Mouse (Mus musculus) embryonic fibroblast, embryonic 13.5 days (primary cell): ENCODE results near the gene 2510039O18Rik. TPM values are rescaled to one million over a fixed set of nuclear protein-coding genes. Genes with fewer than 3 reads are reported as not detected.

Source experiments
- H3K27ac ChIP-seq: 2 replicates; pipeline ENCODE4 v1.5.1; 2012; ENCODE audit warnings: low read length, control low read depth, inconsistent platforms; ENCODE audit not compliant: insufficient read depth
- H3K4me1 ChIP-seq: 2 replicates; pipeline ENCODE4 v1.6.1; 2011; ENCODE audit warnings: low read length; ENCODE audit not compliant: control insufficient read depth, insufficient read depth
- H3K4me3 ChIP-seq: 2 replicates; pipeline ENCODE4 v1.5.1; 2011; ENCODE audit warnings: mild to moderate bottlenecking, control low read depth, low read length; ENCODE audit not compliant: insufficient read depth
- CTCF ChIP-seq: IDR thresholded peaks from 2 replicates; pipeline ENCODE4 v1.5.1; 2011; ENCODE audit warnings: mild to moderate bottlenecking, control low read depth, low read length, moderate library complexity, borderline replicate concordance; ENCODE audit not compliant: insufficient read depth
- POLR2A ChIP-seq: IDR thresholded peaks from 2 replicates; pipeline ENCODE4 v1.6.1; 2011; ENCODE audit warnings: low read depth, mild to moderate bottlenecking, control low read depth, low read length, moderate library complexity
- polyA plus RNA-seq: library from polyadenylated mRNA; stranded (reverse); fragments of >200 nt; gene quantifications from 2 replicates; pipeline ENCODE4 v1.2.4, GENCODE M21; 2011; ENCODE audit warnings: low read depth; ENCODE audit not compliant: missing spikeins, insufficient read length

Gene 2510039O18Rik
- polyA plus RNA-seq, 1 experiment: 33.0 TPM

DNA sequence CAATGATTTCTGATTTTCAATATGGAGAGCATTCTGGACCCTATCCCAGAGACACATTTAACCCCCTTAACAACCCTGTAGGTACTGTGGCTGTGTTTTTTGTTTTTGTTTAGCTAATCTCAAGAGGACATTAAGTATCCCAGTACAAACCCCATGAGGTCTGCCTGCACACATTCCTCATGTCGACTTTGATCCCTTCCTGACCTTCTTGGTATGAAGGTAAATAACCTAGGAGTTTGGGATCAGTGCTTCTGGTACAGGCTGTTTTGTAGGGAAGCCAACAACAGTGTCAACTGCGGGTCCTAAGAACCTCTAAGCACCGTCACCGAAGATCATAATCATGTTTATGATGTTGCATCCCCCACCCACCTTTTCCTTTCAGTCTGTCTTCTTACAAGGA is 37.0 kb downstream of the 2510039O18Rik start:
- Histone ChIP-seq H3K4me1 (no peaks in the 10 kb centered on the region), H3K4me3 (no peak overlapping the region), H3K27ac (no peak overlapping the region)
- TF ChIP-seq POLR2A (no peak), CTCF (no peak)

DNA sequence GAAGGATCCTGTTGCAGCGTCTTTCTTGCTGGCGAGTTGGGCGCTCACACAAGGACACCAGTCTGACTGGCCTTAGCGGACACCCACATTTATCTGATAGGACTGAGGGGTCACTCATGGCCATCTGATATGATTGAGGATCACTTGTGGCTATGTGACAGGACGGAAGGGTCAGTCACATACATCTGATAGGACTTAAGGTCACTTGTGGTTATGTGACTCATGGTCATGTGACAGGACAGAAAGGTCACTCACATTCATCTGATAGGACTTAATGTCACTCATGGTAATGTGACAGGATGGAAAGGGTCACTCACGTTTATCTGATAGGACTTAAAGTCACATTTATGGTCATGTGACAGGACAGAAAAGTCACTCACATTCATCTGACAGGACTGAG is 37.7 kb downstream of the 2510039O18Rik start:
- no peak for TF ChIP-seq POLR2A
- no peak for TF ChIP-seq CTCF
- no peak overlapping the region for H3K4me3 ChIP-seq
- H3K27ac ChIP-seq: no peak overlapping the region
- H3K4me1 ChIP-seq: no peaks in the 10 kb centered on the region

DNA sequence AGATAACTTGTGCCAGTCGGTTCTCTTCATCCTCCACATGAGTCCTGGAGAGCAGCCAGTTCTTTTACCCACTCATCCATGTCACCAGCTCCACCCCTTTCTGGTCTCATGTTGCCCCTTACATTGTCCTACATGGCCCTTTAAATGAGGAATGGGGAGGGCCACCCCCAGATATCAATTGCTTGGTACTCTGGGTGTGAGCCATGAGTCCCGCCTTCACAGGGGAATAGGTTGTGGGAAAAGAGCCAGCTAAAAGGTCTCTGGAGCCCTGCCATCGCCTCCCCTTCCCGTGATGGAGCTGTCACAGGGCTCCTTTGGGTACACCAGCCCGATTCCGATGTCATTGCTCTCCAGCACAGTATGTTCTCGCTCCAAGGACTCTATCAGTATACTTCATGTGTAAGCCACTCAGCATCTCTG is 38.8 kb downstream of the 2510039O18Rik start:
- no peak for TF ChIP-seq POLR2A
- no peak for TF ChIP-seq CTCF
- Histone ChIP-seq H3K27ac (no peak overlapping the region), H3K4me1 (no peaks in the 10 kb centered on the region), H3K4me3 (no peak overlapping the region)

DNA sequence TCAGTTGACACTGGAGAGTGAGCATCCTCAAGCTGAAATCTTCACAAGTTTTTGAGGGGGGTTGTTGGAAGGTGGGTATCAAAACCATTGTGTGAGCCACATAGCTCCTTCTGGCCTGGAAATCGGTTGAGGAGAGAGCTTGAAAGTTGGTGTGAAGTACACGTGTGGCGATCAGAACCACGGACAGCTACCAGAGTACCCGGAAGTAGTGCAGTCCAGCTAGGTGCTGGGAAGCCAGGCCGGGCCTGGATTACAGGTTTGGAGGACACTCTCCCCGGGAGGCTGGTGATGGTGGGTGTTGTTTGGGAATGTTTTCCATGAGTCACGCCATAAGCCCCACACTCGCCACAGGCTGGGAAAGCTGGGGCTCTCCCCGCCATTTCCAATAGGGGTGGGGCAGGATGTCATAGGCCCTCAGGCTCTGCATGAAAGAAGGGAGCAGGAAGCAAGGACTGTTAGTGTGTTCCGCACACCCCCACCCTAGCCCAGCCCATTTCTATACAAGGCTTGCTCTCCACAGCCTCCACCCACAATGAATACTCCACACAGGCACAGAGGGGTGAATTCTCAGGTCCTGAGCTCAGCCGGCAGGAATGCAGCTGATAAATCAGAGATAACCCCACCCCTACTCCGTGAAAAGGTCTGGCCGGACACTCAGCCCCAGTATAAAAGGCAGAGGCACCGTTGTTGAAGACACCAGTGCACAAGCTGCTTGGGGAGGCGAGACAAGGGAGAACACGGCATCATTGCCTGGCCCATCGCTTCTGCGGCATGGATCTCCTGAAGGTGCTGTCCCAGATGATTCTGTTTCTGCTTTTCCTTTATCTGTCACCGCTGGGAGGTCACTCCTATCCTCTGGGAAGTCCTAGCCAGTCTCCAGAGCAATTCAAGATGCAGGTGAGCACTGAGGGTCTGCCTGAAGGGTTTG is 44.8 kb downstream of the 2510039O18Rik start, which contains the start of gene Nppb:
Gene Nppb (plus strand): TSS at position 584 of the 928 bp plus-strand sequence.
- Histone ChIP-seq H3K27ac (no peak within 1 kb of the TSS), H3K4me1 (no peaks in the 10 kb centered on the region), H3K4me3 (0 out of 2 replicates have a peak within 1 kb of the TSS, but pooled peaks have one; percentile 13)
- no peak for TF ChIP-seq CTCF
- TF ChIP-seq POLR2A: no peak; the same call in 1 of the 2 replicates

DNA sequence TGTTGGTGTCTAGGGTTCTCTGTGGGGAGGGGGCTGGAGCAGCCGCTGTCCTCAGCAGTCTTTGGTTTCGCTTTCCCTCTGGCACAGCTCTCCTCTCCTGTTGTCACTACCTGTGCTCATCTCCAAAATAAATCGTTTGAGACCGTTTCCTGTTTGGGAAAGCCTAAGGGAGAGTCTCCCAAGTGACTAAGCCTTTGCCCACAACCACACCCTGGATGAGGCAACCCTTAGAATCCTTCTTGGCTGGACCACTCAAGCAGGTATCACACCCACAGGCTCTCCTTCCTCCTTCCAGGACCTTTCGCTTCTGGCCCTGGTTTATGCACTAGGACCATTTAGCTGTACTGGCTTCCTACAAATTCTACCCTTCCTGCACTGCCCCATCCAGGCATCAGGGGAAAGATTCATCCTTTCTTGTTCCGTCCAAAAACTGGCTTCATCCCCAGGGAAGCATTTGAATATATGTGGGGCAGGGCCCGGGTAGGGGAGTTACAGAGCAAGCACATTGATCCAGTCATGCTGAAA is 52.9 kb downstream of the 2510039O18Rik start:
- H3K27ac ChIP-seq: no peak overlapping the region; the same call in 1 of the 2 replicates
- TF ChIP-seq POLR2A: no peak
- no peak for TF ChIP-seq CTCF
- H3K4me1 ChIP-seq: peaks cover 15% of the 10 kb centered on the region
- H3K4me3 ChIP-seq: no peak overlapping the region

DNA sequence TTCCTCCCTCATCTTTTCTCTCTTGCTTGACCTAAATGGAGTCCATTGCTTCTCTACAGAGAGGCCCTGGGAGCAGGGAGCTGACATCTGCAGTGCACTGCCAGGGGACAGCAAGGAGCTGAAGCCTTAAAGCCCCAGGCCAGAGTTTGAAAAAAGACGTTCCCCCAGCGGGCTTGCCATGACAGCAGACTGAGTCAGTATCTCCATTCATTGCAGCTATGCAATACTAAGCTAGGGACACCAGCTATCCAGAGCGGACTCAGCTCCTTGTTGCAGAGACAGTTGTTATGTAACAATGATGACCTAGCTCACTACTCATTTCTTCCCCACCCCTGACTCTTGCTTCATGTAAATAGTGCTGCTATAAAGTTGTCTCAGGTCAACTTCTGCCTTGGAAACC is 54.6 kb downstream of the 2510039O18Rik start:
- peaks cover 22% of the 10 kb centered on the region for H3K4me1 ChIP-seq
- TF ChIP-seq POLR2A (no peak), CTCF (no peak)
- H3K27ac ChIP-seq: no peak overlapping the region
- H3K4me3 ChIP-seq: no peak overlapping the region

Other genes with a start within 250 kb of the 2510039O18Rik start
- gene Zfp534, start 238.3 kb upstream of the 2510039O18Rik start, polyA plus RNA-seq: not detected in 2 replicates
- gene Zfp984, start 131.1 kb upstream of the 2510039O18Rik start, polyA plus RNA-seq: 12.5 and 22.3 TPM in 2 replicates
- gene Zfp933, start 92.5 kb upstream of the 2510039O18Rik start, polyA plus RNA-seq: 8.6 and 9.9 TPM in 2 replicates
- gene Miip, start 72.1 kb upstream of the 2510039O18Rik start, polyA plus RNA-seq: 19.7 and 26.8 TPM in 2 replicates
- gene Fv1, start 71.9 kb upstream of the 2510039O18Rik start, polyA plus RNA-seq: 4.7 and 6.4 TPM in 2 replicates
- gene Mfn2, start 36.2 kb upstream of the 2510039O18Rik start, polyA plus RNA-seq: 55.3 and 60.2 TPM in 2 replicates
- gene Plod1, start 4.1 kb upstream of the 2510039O18Rik start, polyA plus RNA-seq: 53.3 and 64.4 TPM in 2 replicates
- gene Nppb, start 44.9 kb downstream of the 2510039O18Rik start, polyA plus RNA-seq: 2.5 and 6.2 TPM in 2 replicates
- 1.4 TPM in 1 of 2 replicates, not detected in the other for gene Nppa, start 59.8 kb downstream of the 2510039O18Rik start, polyA plus RNA-seq
- 11.8 and 13.2 TPM in 2 replicates for gene Clcn6, start 97.9 kb downstream of the 2510039O18Rik start, polyA plus RNA-seq
- 39.5 and 45.1 TPM in 2 replicates for gene Mthfr, start 98.2 kb downstream of the 2510039O18Rik start, polyA plus RNA-seq
- gene Agtrap, start 147.1 kb downstream of the 2510039O18Rik start, polyA plus RNA-seq: 13.7 and 17.2 TPM in 2 replicates
- 15.5 and 30.0 TPM in 2 replicates for gene Mad2l2, start 189.5 kb downstream of the 2510039O18Rik start, polyA plus RNA-seq
- 0.12 and 0.23 TPM in 2 replicates for gene Draxin, start 189.8 kb downstream of the 2510039O18Rik start, polyA plus RNA-seq
- 23.2 and 30.3 TPM in 2 replicates for gene Fbxo6, start 211.2 kb downstream of the 2510039O18Rik start, polyA plus RNA-seq
- 9.3 and 10.6 TPM in 2 replicates for gene Fbxo44, start 219.6 kb downstream of the 2510039O18Rik start, polyA plus RNA-seq
- 3.2 and 4.0 TPM in 2 replicates for gene Fbxo2, start 219.7 kb downstream of the 2510039O18Rik start, polyA plus RNA-seq